Mouse (Mus musculus) inflammation-experienced regulatory T-cells (primary cell): ENCODE data around the gene Rpl10-ps3. TPM values are rescaled to one million over a fixed set of nuclear protein-coding genes. Genes with fewer than 3 reads are reported as not detected.

Source experiments
- polyA plus RNA-seq, 2 experiments: library from polyadenylated mRNA; unstranded; fragments of 100-300 nt; shearing (Covaris generic); gene quantifications; one replicate each; pipeline ENCODE4 v1.2.1; 2017

The Rpl10-ps3 gene
- 100 to 1,000 TPM; 510 to 548 TPM for polyA plus RNA-seq

GRCm38 (mm10) chr9:50344868-50345267 is at the start of gene Rpl10-ps3:
Gene Rpl10-ps3, minus strand, starts transcription at chr9:50344968.

Other genes starting within 250 kb of the Rpl10-ps3 start
- 1 to 10 TPM in 1 of 2 experiments, not detected in 1; 5.6 TPM for gene Plet1, start 149.6 kb upstream of the Rpl10-ps3 start, polyA plus RNA-seq
- 100 to 1,000 TPM; 113 to 121 TPM for gene Pts, start 183.8 kb upstream of the Rpl10-ps3 start, polyA plus RNA-seq
- 1 to 10 TPM in 1 of 2 experiments, under 1 TPM in 1; 0.33 to 4.7 TPM for gene Il18, start 209.9 kb upstream of the Rpl10-ps3 start, polyA plus RNA-seq
- gene Bco2, start 210.2 kb upstream of the Rpl10-ps3 start, polyA plus RNA-seq = under 1 TPM in 1 of 2 experiments, not detected in 1; 0.35 TPM
- under 1 TPM in 1 of 2 experiments, not detected in 1; 0.56 TPM for gene Tex12, start 216.4 kb upstream of the Rpl10-ps3 start, polyA plus RNA-seq